Mouse (Mus musculus) stomach, postnatal 0 days (tissue): ENCODE results near the gene Calml4.

ENCODE experiments used
- CTCF ChIP-seq: IDR thresholded peaks from 2 replicates; pipeline ENCODE4 v1.5.1; 2016; ENCODE audit warnings: antibody characterized with exemption, low read depth, mild to moderate bottlenecking, moderate library complexity
- EP300 ChIP-seq: optimal IDR thresholded peaks from 2 replicates; pipeline ENCODE3; 2016; ENCODE audit warnings: antibody characterized with exemption

DNA sequence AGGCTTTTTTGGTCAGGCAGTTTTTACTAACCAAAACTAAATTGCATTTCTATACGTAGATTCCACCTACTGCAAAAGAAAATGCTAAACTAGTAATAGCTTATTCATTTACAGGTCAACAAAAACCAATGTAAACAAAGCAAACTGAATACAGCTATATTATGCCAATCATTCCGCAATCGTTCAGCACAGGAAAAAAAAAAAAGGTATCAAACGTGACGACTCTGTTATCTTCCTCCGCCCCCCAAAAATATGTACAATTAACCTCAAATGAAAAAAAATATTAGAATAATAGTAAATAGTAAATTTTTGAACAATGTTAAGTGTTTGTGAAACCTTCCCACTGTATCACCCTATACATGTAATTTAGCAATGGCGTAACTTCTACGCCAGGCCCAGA is 47.8 kb upstream of the Calml4 start:
- TF ChIP-seq CTCF, result no peak
- TF ChIP-seq EP300, result no peak
